Mouse (Mus musculus) heart, embryonic 15.5 days (tissue): Measurements from ENCODE around the gene Myh8. TPM values are rescaled to one million over a fixed set of nuclear protein-coding genes. Genes with fewer than 3 reads are reported as not detected.

ENCODE experiments used
- ATAC-seq: fragments of 200-750 bp; cut with Nextera tagmentation; replicated peaks from 2 replicates; pipeline ENCODE4 v1.8.0; 2017; ENCODE audit warnings: low read depth, moderate TSS enrichment; ENCODE audit not compliant: insufficient number of reproducible peaks, insufficient read depth, low FRiP score
- H3K27ac ChIP-seq: fragments of 300-500 bp; sonication (generic); 2 replicates; pipeline ENCODE4 v1.5.1; 2015; ENCODE audit warnings: mild to moderate bottlenecking, inconsistent platforms
- H3K27me3 ChIP-seq: fragments of 300-500 bp; sonication (generic); 2 replicates; pipeline ENCODE4 v1.6.1; 2015; ENCODE audit warnings: inconsistent platforms
- H3K36me3 ChIP-seq: fragments of 300-500 bp; sonication (generic); 2 replicates; pipeline ENCODE4 v1.6.1; 2015; ENCODE audit warnings: mild to moderate bottlenecking, inconsistent platforms
- H3K4me1 ChIP-seq: fragments of 300-500 bp; sonication (generic); replicated peaks from 2 replicates; pipeline ENCODE4 v1.6.1; 2015; ENCODE audit warnings: inconsistent platforms
- H3K4me2 ChIP-seq: fragments of 300-500 bp; sonication (generic); 2 replicates; pipeline ENCODE4 v1.6.1; 2015; ENCODE audit warnings: inconsistent platforms, mild to moderate bottlenecking, moderate library complexity
- H3K4me3 ChIP-seq: fragments of 300-500 bp; sonication (generic); 2 replicates; pipeline ENCODE4 v1.5.1; 2015; ENCODE audit warnings: mild to moderate bottlenecking, inconsistent platforms
- H3K9ac ChIP-seq: fragments of 300-500 bp; sonication (generic); 2 replicates; pipeline ENCODE4 v1.6.1; 2015; ENCODE audit warnings: mild to moderate bottlenecking, inconsistent platforms
- H3K9me3 ChIP-seq: fragments of 300-500 bp; sonication (generic); replicated peaks from 2 replicates; pipeline ENCODE4 v1.6.1; 2016; ENCODE audit warnings: inconsistent platforms
- WGBS: fragments of 180-500 bp; shearing (Covaris S2); methylation state at CpG from one replicate; pipeline ENCODE4 v1.1.7; 2015; ENCODE audit warnings: mixed read lengths; 5-methylcytosine and 5-hydroxymethylcytosine counted together
- polyA plus RNA-seq: library from polyadenylated mRNA; unstranded; fragments of >200 nt; fragmentation: Nextera tagmentation; extraction: Ambion mirVana; gene quantifications from 2 replicates; pipeline ENCODE4 v1.2.1, GENCODE M21; 2015

Myh8 gene
- polyA plus RNA-seq, 1 experiment from 2014 or later = 1.9 TPM

DNA sequence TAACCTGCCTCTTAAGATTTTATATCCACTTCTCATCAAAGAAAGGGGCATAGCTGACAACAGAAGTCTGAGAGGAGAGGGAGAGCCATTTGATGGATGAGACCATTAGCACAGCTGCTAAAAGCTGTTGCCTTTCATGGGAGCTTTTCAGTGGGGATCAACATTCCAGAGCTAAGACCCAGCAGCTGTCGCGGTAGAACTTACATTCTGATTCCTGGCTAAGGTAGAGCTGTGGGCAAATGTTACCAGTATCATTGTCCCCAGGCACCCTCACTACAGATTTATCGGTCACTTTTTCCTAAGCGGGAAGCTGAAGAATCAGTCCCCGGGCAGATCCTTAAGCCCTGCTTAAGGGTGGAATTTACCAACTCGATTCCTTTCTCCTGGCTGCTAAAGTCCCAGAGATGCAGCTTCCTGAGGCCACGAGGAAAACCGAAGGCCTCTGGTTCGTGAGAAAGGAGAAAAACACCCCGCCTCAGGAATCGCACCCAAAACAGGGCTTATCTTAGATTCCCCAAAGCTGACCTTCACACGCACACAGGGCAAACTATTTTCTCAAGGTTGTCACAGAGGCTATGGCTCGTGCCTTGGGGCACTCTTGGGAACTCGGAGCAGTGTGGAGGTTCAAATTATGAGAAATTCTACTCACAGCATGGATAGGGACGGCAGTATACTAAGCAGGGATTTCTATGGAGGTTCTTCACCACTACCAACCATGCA, 37.0 kb downstream of the Myh8 start:
- H3K36me3 ChIP-seq = no peaks in the 10 kb centered on the region
- H3K27ac ChIP-seq = no peak overlapping the region
- 35% methylated on average over 15 of the region's 15 CpGs for WGBS
- no peaks in the 10 kb centered on the region for H3K27me3 ChIP-seq
- H3K4me3 ChIP-seq = no peak overlapping the region
- H3K4me2 ChIP-seq = no peak overlapping the region
- H3K9ac ChIP-seq = no peak overlapping the region
- no peaks in the 10 kb centered on the region for H3K4me1 ChIP-seq
- ATAC-seq = no peak
- H3K9me3 ChIP-seq = no peaks in the 10 kb centered on the region

DNA sequence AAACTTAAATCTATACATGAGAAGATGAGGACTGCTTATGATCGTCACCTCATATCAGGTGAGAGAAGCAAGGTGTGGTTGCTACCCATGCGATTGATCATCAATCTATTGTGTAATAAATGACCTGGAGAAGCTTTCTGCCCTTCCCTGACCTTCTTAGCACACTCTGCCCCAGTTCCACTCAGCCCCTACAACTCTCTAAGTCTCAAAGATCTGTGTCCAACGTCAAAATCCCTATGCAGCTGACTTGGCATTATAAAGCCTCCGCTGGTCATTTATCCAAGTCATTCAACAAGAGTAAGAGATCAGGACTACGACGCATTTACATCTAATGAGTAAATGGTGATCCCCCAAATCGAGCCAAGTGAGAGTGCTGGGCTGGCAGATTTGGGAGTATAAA, 44.4 kb downstream of the Myh8 start, which contains the start of gene Myh13:
Gene Myh13 (plus strand): TSS at position 301 of the 400 bp plus-strand sequence.
- Histone ChIP-seq H3K4me3 (no peak within 1 kb of the TSS), H3K27ac (no peak within 1 kb of the TSS), H3K9me3 (no peaks in the 10 kb centered on the region), H3K9ac (no peak within 1 kb of the TSS), H3K4me2 (no peak within 1 kb of the TSS), H3K36me3 (no peaks in the 10 kb centered on the region), H3K4me1 (no peaks in the 10 kb centered on the region), H3K27me3 (no peaks in the 10 kb centered on the region)
- ATAC-seq = no peak
- WGBS = 78% methylated on average over 7 of the region's 7 CpGs

DNA sequence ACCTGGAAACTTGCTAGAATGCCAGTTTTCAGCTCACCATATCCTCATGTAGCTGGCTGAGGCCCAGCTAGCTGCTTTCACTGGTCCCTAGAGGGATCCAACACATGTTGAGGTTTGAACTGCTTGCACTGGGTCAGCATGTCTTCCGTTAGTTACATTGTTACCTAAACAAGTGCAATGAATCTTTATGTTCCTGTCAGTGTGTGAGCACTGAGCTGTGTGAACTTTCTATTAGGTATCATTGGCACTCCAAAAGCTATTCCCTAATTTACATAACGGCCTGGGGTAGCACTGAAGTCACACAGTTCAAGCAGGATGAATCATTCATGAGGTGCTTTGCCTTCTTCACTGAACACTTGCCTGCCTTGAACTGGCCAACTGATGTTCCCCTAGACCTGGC, 49.6 kb downstream of the Myh8 start:
- no peak overlapping the region for H3K9ac ChIP-seq
- no peak overlapping the region for H3K4me2 ChIP-seq
- no peaks in the 10 kb centered on the region for H3K27me3 ChIP-seq
- H3K4me1 ChIP-seq = no peaks in the 10 kb centered on the region
- ATAC-seq = no peak
- H3K27ac ChIP-seq = no peak overlapping the region
- 76% methylated on average over 2 of the region's 2 CpGs for WGBS
- no peaks in the 10 kb centered on the region for H3K9me3 ChIP-seq
- H3K36me3 ChIP-seq = no peaks in the 10 kb centered on the region
- H3K4me3 ChIP-seq = no peak overlapping the region

DNA sequence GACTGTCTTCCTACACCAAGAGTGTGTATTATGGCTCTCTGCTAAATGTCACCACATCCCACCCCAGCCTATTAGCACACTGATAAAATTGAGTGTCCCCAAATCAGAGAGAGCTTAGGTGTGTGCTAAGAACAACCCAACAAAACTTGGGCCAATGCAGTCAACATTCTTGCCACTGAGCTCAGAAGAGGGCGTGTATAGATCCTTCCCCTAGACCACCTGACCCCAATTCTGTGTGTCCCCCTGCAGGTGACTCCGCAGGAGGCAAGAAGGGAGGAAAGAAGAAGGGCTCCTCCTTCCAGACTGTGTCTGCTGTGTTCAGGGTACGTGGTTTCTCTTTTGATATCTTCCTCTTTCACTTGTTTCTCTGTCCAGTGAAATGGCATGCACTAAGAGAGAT, 67.6 kb downstream of the Myh8 start:
- Histone ChIP-seq H3K4me3 (no peak overlapping the region), H3K36me3 (no peaks in the 10 kb centered on the region), H3K9me3 (no peaks in the 10 kb centered on the region), H3K27me3 (peaks cover 7% of the 10 kb centered on the region; the same call in 1 of the 2 replicates), H3K4me2 (no peak overlapping the region), H3K4me1 (no peaks in the 10 kb centered on the region), H3K27ac (no peak overlapping the region), H3K9ac (no peak overlapping the region)
- ATAC-seq = no peak
- 70% methylated on average over 3 of the region's 3 CpGs for WGBS

DNA sequence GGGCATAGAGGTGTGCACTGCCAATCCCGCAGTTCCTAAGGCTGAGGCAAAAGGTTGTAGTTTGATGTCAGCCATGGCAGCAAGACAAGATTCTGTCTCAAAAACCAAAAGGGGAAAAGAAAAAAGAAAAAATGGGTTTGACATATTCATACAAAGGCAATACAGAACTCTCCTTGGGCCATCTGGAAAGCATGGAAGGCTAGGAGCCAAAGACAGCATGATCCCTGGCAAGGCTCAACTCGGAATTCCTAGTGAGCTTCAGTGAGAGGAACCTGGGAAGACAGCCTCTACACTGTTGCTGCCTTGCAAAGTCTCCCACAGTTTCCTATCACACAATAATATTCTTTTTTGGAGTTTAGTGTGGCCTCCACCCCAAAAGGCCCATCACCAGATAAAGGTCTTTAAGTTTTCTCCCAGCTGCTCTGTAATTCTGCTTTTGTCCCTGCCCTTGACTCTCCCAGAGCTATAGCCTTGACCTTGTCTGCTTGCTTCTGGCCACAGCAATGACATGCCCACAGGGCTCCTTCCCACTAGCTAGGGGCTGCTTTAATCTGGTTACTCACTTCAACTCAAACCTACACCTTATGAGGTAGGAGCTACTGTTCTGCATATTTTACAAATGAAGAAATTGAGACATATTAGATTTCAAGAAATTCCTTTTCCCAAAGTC, 68.4 kb downstream of the Myh8 start:
- Histone ChIP-seq H3K9ac (no peak overlapping the region), H3K9me3 (no peaks in the 10 kb centered on the region), H3K27ac (no peak overlapping the region), H3K4me2 (no peak overlapping the region), H3K4me3 (no peak overlapping the region), H3K36me3 (no peaks in the 10 kb centered on the region), H3K27me3 (peaks cover 12% of the 10 kb centered on the region), H3K4me1 (no peaks in the 10 kb centered on the region)
- 54% methylated on average over 2 of the region's 2 CpGs for WGBS
- no peak for ATAC-seq

DNA sequence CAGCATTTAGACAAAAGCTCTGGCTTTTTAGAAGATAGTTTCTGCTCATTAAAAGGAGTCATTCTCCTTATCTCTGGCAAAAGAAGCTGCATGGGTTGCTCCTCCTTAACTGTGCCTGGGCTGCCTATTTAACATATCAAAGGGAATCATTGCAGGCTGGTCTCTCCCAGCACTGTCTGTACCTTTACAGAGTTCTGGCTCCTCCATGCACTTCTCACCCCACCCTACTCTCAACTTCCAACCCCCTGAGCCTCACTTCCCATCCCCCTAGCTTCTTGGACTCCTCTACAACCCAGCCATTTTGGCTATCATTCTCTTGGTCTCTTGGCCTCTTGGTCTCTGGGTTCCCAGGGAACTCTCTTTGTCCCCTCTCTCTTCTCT, 68.9 kb downstream of the Myh8 start:
- Histone ChIP-seq H3K9me3 (no peaks in the 10 kb centered on the region), H3K27ac (no peak overlapping the region), H3K27me3 (peaks cover 12% of the 10 kb centered on the region), H3K4me2 (no peak overlapping the region), H3K36me3 (no peaks in the 10 kb centered on the region), H3K4me1 (no peaks in the 10 kb centered on the region), H3K9ac (no peak overlapping the region), H3K4me3 (no peak overlapping the region)
- ATAC-seq = no peak

DNA sequence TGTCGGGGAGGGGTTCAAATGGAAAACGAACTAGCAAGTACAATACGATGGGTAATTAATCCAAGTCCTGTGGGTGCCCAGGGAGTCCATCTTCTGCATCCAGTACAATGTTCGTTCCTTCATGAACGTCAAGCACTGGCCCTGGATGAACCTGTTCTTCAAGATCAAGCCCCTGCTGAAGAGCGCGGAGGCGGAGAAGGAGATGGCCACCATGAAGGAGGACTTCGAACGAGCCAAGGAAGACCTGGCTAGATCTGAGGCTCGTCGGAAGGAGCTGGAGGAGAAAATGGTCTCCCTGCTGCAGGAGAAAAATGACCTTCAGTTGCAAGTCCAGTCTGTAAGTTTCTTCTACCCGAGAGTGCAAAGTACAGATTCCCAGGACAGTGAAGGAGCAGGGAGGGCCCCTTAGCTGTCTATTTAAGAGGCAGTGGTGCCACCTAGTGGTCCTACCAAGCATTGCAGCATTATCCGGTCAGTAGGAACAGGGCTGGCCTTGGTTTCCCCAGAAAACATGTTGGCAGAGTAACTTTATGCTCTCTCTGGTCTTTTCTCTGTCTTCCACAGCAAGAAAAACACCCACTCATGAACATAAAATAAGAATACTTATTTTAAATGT, 73.3 kb downstream of the Myh8 start:
- H3K9ac ChIP-seq = no peak overlapping the region
- no peak overlapping the region for H3K4me3 ChIP-seq
- H3K9me3 ChIP-seq = no peaks in the 10 kb centered on the region
- no peaks in the 10 kb centered on the region for H3K36me3 ChIP-seq
- peak overlapping the region; percentile 11; the same call in 1 of the 2 replicates for H3K4me2 ChIP-seq
- 0 out of 2 replicates have a peak, but pooled peaks have one; percentile 55 for ATAC-seq
- H3K4me1 ChIP-seq = no peaks in the 10 kb centered on the region
- peaks cover 12% of the 10 kb centered on the region for H3K27me3 ChIP-seq
- no peak overlapping the region for H3K27ac ChIP-seq
- WGBS = 51% methylated on average over 14 of the region's 14 CpGs

DNA sequence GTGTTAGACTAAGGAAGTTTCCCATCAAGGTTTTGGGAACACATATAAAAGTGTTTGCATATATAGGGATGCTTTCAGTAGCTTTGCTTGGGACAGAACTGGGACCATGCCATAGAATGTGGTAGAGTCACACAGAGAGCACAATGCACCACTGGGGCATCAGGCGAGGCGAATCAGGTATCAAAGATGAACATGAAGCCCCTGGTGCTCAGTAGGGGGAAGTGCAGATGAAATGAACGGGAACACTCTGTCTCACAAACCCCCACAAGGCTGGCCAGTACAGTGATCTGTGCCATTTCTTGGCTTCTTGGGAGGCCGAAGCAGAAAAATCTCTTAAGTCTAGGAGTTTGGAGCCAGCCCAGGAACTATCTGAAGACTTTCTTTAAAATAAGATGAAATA, 76.1 kb downstream of the Myh8 start:
- Histone ChIP-seq H3K36me3 (no peaks in the 10 kb centered on the region), H3K9ac (no peak overlapping the region), H3K4me2 (no peak overlapping the region), H3K27me3 (peaks cover 17% of the 10 kb centered on the region), H3K4me3 (no peak overlapping the region), H3K27ac (no peak overlapping the region), H3K9me3 (no peaks in the 10 kb centered on the region), H3K4me1 (no peaks in the 10 kb centered on the region)
- no peak for ATAC-seq
- WGBS = 49% methylated on average over 4 of the region's 4 CpGs

DNA sequence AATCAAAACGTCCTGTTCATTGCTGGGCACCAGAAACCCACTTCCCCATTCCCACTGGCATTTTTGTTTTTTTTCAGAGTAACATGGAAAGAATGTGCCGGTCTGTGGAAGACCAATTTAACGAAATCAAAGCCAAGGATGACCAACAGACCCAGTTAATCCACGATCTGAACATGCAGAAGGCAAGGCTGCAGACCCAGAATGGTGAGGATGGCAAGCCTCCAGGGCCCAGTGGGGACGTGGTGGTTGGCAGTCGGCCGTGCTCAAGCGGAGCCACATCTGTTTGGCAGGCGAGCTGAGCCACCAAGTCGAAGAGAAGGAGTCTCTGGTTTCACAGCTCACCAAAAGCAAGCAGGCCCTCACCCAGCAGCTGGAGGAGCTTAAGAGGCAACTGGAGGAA, 81.1 kb downstream of the Myh8 start:
- H3K4me1 ChIP-seq = peaks cover 6% of the 10 kb centered on the region; the same call in 1 of the 2 replicates
- H3K9ac ChIP-seq = no peak overlapping the region
- no peak for ATAC-seq
- 68% methylated on average over 10 of the region's 10 CpGs for WGBS
- no peak overlapping the region for H3K27ac ChIP-seq
- H3K36me3 ChIP-seq = no peaks in the 10 kb centered on the region
- H3K9me3 ChIP-seq = no peaks in the 10 kb centered on the region
- no peak overlapping the region for H3K4me3 ChIP-seq
- no peak overlapping the region for H3K4me2 ChIP-seq
- H3K27me3 ChIP-seq = 0 out of 2 replicates have a peak, but pooled peaks cover 6% of the 10 kb centered on the region
